Mouse (Mus musculus) E14TG2a.4 (cell line): ENCODE measurements around the gene Atp2c2.

Experiments
- H3K27me3 ChIP-seq: 2 replicates; pipeline ENCODE4 v1.6.1; 2014; ENCODE audit warnings: low read length, control low read depth; ENCODE audit not compliant: insufficient read depth
- H3K36me3 ChIP-seq: 2 replicates; pipeline ENCODE4 v1.6.1; 2014; ENCODE audit warnings: low read length, control low read depth; ENCODE audit not compliant: insufficient read depth
- H3K4me1 ChIP-seq: replicated peaks from 2 replicates; pipeline ENCODE4 v1.6.1; 2014; ENCODE audit warnings: low read depth, low read length, control low read depth
- H3K4me3 ChIP-seq: replicated peaks from 2 replicates; pipeline ENCODE4 v1.5.1; 2014; ENCODE audit warnings: mild to moderate bottlenecking, low read length
- H3K9me3 ChIP-seq: 2 replicates; pipeline ENCODE4 v1.6.1; 2014; ENCODE audit warnings: low read length, control low read depth
- CTCF ChIP-seq: conservative IDR thresholded peaks from 2 replicates; pipeline ENCODE4 v1.5.1; 2014; ENCODE audit warnings: low read length
- NANOG ChIP-seq: IDR thresholded peaks from 2 replicates; pipeline ENCODE4 v1.6.1; 2014; ENCODE audit warnings: borderline replicate concordance, low read length, mixed read lengths
- POU5F1 ChIP-seq: IDR thresholded peaks from 2 replicates; pipeline ENCODE4 v1.6.1; 2014; ENCODE audit warnings: low read length, borderline replicate concordance

Gene Atp2c2

GRCm38 (mm10) chr8:119691989-119692388 lies 7.8 kb upstream of the Atp2c2 start:
- H3K4me1 ChIP-seq = peaks cover 13% of the 10 kb centered on the region
- H3K9me3 ChIP-seq = no peaks in the 10 kb centered on the region
- H3K36me3 ChIP-seq = no peaks in the 10 kb centered on the region
- no peak for TF ChIP-seq NANOG
- TF ChIP-seq POU5F1 = no peak
- TF ChIP-seq CTCF = no peak
- peaks cover 19% of the 10 kb centered on the region; the same call in 1 of the 2 replicates for H3K27me3 ChIP-seq
- no peak overlapping the region for H3K4me3 ChIP-seq

DNA sequence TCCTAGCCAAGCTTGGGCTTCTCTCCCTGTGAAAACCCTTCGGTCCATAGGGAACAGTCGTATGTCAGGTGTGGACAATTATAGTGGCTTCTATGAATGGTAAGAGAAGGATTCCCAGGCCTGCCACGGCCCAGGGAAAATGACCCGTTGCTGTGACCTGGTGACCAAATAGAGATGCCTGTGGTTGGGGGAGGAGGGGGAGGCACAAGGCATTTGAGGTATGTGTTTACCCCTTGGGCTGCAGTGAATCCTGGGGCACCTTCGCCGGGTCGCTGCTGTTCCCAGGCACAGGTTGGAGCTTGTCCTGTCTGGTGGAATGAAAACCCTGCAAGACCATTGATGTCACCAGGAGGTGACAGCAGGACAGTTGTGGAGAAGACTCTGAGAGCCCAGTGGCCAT lies 5.1 kb upstream of the Atp2c2 start:
- H3K4me3 ChIP-seq = no peak overlapping the region
- peaks cover 23% of the 10 kb centered on the region for H3K4me1 ChIP-seq
- no peak for TF ChIP-seq POU5F1
- H3K27me3 ChIP-seq = peaks cover 37% of the 10 kb centered on the region
- no peaks in the 10 kb centered on the region for H3K9me3 ChIP-seq
- no peaks in the 10 kb centered on the region for H3K36me3 ChIP-seq

DNA sequence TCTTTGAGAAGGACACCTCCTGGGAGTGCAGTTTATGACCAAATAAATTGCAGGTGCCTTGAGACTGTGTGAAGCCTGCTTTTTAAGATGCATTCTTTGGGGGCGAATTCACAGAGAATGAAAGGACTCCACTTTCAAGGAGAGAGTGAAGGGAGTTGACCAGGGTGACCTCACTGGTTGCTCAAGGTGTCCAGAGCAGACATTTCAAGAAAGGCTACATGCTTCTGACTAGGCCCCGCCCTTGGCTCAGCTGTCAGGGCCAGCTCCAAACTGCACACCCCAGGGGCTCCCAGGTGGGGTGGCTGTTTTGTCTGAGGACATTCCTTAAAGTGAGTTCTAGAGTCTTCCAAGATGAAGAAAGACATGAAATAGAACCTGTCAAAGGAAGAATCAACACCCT lies 2.6 kb upstream of the Atp2c2 start:
- Histone ChIP-seq H3K4me1 (peaks cover 27% of the 10 kb centered on the region), H3K4me3 (no peak overlapping the region), H3K9me3 (no peaks in the 10 kb centered on the region), H3K36me3 (no peaks in the 10 kb centered on the region), H3K27me3 (peaks cover 61% of the 10 kb centered on the region)
- TF ChIP-seq CTCF (no peak), POU5F1 (no peak), NANOG (no peak)

DNA sequence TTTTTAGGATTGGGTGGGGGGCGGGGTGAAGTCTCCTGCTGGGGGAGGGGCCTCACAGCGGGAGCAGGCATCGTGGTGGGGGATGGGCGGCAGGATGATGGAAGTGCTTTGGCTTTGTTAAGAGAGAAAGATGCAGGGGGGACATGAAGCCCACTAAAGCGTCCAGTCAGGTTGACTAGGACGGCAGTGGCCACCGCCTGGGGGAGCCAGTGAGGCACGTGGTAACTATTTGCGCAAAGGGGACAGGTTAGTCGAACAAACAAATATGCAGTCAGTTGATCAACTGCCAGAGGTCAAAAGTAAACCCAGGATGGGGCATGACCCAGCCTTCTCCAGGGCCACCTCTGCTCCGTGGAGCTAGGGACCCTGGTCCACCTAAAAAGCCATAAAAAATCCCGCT lies 849 bp upstream of the Atp2c2 start:
- TF ChIP-seq CTCF (peak; percentile 22), POU5F1 (no peak)
- Histone ChIP-seq H3K27me3 (peaks cover 60% of the 10 kb centered on the region), H3K9me3 (no peaks in the 10 kb centered on the region), H3K36me3 (no peaks in the 10 kb centered on the region), H3K4me3 (peak overlapping the region; percentile 73), H3K4me1 (peaks cover 27% of the 10 kb centered on the region)

- H3K4me3 ChIP-seq = no peak overlapping the region
- H3K4me1 ChIP-seq = peaks cover 22% of the 10 kb centered on the region
- peaks cover 51% of the 10 kb centered on the region for H3K27me3 ChIP-seq
- no peaks in the 10 kb centered on the region for H3K9me3 ChIP-seq
- no peaks in the 10 kb centered on the region for H3K36me3 ChIP-seq
- TF ChIP-seq CTCF (no peak), POU5F1 (no peak), NANOG (no peak)
Observed at GRCm38 (mm10) chr8:119702965-119703364, 3.2 kb downstream of the Atp2c2 start.

DNA sequence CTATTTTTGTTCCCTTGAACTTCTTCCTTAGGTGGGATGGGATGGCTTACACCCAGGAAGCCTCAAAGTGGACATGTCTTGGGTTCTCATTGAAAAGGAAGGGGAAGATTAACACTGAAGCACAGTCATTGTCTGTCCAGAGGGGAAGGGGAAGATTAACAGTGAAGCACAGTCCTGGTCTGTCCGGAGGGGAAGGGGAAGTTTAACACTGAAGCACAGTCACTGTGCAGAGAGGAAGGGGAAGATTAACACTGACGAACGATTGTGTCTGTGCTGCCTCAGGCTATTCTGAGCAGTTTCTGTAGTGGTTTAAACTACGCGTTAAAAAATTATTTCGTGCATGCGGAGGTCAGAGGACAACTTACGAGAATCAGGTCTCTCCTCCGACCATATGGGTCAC lies 7.3 kb downstream of the Atp2c2 start:
- H3K9me3 ChIP-seq = no peaks in the 10 kb centered on the region
- no peak overlapping the region for H3K4me3 ChIP-seq
- TF ChIP-seq CTCF = no peak
- no peak for TF ChIP-seq POU5F1
- TF ChIP-seq NANOG = no peak
- no peaks in the 10 kb centered on the region for H3K36me3 ChIP-seq
- peaks cover 8% of the 10 kb centered on the region for H3K4me1 ChIP-seq
- H3K27me3 ChIP-seq = peaks cover 30% of the 10 kb centered on the region

DNA sequence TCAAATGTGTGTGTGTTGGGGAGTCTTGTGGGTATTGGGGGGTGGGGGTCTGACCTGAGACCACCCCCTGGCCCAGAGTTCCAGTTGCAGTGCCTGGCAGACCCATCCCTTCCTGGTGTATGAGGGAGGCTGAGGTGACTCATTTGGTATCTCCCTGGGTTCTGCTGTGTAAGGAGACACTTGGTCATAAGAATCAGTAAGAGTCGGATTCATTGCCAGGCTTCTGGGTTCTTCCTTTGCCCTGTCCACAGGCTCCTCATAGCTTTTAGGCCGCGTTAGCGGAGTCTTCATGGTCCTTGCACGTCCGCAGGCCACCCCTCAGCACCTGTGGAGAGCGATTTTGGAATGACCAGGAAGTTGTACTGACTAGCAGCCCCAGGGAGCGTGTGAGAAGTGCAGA lies 8.7 kb downstream of the Atp2c2 start:
- Histone ChIP-seq H3K9me3 (no peaks in the 10 kb centered on the region), H3K4me1 (peaks cover 8% of the 10 kb centered on the region), H3K4me3 (no peak overlapping the region), H3K27me3 (peaks cover 24% of the 10 kb centered on the region; the same call in 1 of the 2 replicates), H3K36me3 (no peaks in the 10 kb centered on the region)
- TF ChIP-seq NANOG (no peak), POU5F1 (no peak), CTCF (no peak)

GRCm38 (mm10) chr8:119708878-119709702 lies 9.3 kb downstream of the Atp2c2 start:
- Histone ChIP-seq H3K9me3 (no peaks in the 10 kb centered on the region), H3K27me3 (peaks cover 24% of the 10 kb centered on the region; the same call in 1 of the 2 replicates), H3K36me3 (no peaks in the 10 kb centered on the region), H3K4me1 (peaks cover 8% of the 10 kb centered on the region), H3K4me3 (no peak overlapping the region)
- no peak for TF ChIP-seq CTCF
- no peak for TF ChIP-seq POU5F1
- TF ChIP-seq NANOG = no peak

DNA sequence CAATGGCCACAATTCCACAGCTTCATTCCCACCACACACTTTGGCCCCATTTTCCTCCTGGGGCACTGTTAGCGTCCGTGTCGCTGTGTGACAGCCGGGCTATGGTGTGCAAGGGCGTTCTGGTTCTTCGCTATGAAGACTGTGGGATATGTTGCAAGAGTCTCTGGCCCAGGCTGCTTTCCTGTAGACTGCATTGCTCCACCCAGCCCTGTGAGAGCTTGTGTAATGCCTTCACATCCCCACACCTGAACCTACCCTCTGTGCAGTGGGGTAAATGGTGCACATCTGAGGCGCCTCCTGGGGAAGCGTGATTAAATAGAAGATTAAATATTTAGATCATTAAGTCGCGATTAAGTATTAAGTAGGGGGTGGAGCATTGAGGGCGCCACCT lies 9.9 kb downstream of the Atp2c2 start:
- H3K9me3 ChIP-seq = no peaks in the 10 kb centered on the region
- TF ChIP-seq CTCF = no peak
- no peak for TF ChIP-seq NANOG
- no peak for TF ChIP-seq POU5F1
- H3K36me3 ChIP-seq = no peaks in the 10 kb centered on the region
- H3K4me3 ChIP-seq = no peak overlapping the region
- H3K27me3 ChIP-seq = peaks cover 28% of the 10 kb centered on the region; the same call in 1 of the 2 replicates
- peaks cover 8% of the 10 kb centered on the region for H3K4me1 ChIP-seq
